Mouse (Mus musculus): ENCODE results near the gene Rbfox1. TPM values are rescaled to one million over a fixed set of nuclear protein-coding genes. Genes with fewer than 3 reads are reported as not detected.

The Rbfox1 gene
- polyA plus RNA-seq, 1 experiment from 2014 or later: 13.9 TPM

DNA sequence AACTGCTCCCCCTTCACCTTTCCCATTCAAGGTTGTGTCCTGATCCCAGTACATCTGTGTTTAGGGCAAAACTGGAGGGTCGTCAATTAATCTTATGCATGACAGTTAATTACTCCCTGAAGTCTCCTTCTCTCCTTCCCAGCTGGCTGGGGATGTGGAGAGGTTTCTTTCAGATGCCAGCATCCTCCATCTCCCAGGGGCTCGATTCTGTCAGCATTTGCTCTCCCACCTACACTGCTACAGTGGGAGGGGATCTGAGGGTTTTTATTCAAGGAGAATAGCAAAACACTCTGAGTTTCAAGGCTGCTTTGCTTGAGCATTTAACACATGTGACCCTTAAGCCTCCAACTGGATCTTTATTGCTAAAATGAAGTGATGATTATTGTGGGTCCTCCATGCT is 496.4 kb downstream of the Rbfox1 start:
- no peaks in the 10 kb centered on the region for H3K27me3 ChIP-seq (replicated peaks; ENCODE audit: control insufficient read depth, insufficient read depth, low read length)
- no peaks in the 10 kb centered on the region for H3K9me3 ChIP-seq (ENCODE audit: control insufficient read depth, low read length)
- H3K36me3 ChIP-seq (ENCODE audit: control insufficient read depth, insufficient read depth, low read length): no peaks in the 10 kb centered on the region
- H3K9ac ChIP-seq (ENCODE audit: low read depth, low read length): no peak overlapping the region
- no peak overlapping the region for H3K4me2 ChIP-seq (ENCODE audit: low read depth, low read length)
- no peaks in the 10 kb centered on the region for H3K4me1 ChIP-seq (ENCODE audit: control insufficient read depth, insufficient read depth, low read length)
- DNase-seq (ENCODE audit: low spot score) (no peak), ATAC-seq (ENCODE audit: low read depth) (no peak)
- 56% methylated on average over 2 of the region's 2 CpGs for WGBS
- no peak overlapping the region for H3K4me3 ChIP-seq (ENCODE audit: low read depth, low read length)
- H3K27ac ChIP-seq (replicated peaks; ENCODE audit: low read depth, low read length): no peak overlapping the region

DNA sequence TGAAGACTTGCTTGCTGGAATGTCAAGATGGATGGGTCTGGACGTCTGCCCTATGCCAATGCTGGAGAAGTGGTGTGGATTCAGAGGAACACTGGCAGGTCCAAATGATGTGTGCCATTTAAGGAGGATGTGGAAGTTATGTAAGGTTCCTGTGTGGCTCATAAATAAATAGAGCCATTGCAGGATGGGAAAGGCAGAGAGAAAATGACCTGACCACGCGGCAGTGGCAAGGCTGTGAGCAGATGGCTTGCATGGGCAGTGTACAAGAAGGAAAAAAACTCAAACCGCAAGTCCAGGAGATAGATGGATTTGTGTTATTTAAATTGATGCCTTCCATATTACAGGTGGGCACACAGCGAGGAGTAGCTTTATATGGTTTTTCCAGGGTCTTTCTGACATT is 497.6 kb downstream of the Rbfox1 start:
- Histone ChIP-seq H3K27ac (replicated peaks; ENCODE audit: low read depth, low read length) (no peak overlapping the region), H3K4me2 (ENCODE audit: low read depth, low read length) (no peak overlapping the region), H3K9ac (ENCODE audit: low read depth, low read length) (no peak overlapping the region), H3K27me3 (replicated peaks; ENCODE audit: control insufficient read depth, insufficient read depth, low read length) (no peaks in the 10 kb centered on the region), H3K9me3 (ENCODE audit: control insufficient read depth, low read length) (no peaks in the 10 kb centered on the region), H3K36me3 (ENCODE audit: control insufficient read depth, insufficient read depth, low read length) (no peaks in the 10 kb centered on the region), H3K4me3 (ENCODE audit: low read depth, low read length) (no peak overlapping the region), H3K4me1 (ENCODE audit: control insufficient read depth, insufficient read depth, low read length) (no peaks in the 10 kb centered on the region)
- ATAC-seq (ENCODE audit: low read depth) (no peak), DNase-seq (ENCODE audit: low spot score) (no peak)
- 88% methylated on average over 5 of the region's 5 CpGs for WGBS

DNA sequence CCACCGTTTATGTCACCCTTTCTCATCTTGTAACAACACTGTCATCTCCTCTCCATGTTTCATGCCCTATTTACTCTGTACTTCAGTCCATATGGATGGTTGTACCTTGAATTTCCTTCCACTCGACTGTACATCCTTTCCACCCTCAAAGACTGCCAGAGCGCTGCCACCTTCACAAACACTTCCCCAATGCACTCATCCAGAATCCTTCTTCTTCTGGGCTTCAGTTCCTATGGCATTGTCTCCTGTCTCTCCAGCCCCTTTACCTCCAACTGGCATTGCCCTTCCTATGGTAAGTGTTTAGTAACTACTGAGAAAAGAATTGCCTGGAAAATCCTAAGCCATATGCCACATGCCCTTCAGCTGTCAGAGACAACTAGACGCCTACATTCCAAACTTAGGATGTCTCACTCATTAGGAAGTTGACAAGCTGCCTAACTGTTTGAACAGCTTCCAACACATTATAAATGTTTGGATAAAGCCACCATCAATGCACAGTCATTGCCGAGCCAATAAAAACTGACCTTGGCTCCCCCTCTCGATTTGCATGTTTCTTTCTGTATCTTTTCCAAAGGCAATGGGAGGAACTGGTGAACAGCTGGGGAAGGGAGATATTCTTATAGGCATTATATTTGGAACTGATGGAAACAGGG is 505.2 kb downstream of the Rbfox1 start:
- no peak overlapping the region for H3K9ac ChIP-seq (ENCODE audit: low read depth, low read length)
- 80% methylated on average over 6 of the region's 6 CpGs for WGBS
- ATAC-seq (ENCODE audit: low read depth): no peak

DNA sequence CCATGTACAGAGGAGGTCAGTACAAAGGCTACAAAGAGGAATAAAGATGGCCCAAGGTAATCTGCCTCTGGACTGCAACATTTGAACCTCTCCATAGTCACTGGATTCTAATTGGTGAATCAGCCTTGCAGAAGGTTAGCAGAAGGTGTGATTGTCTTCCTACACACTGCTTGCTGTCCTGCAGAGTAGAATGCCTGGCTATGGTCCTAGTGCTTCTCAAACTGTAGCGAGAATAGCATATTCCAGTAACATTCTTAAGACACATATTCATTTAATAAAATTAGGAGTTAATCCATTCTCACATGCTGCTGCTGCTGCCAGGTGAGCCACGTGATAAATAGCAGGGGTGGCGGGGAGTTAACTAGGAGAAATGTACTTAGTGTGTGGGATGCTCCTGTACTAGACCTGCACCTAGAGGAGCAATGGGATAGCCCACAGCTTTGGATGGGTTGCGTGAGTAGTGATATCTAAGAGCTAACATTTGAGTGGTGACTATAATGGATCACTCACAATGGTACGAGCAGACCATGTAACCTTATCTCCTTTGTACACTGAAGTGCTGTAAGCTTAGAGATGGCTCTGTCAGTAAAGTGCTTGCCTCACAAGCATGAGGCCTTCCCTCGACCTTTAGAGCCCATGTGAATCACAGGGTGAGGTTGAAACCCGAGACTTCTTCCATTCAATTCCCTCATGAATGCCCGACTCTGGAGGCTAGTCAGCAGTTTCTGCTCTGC is 511.7 kb downstream of the Rbfox1 start:
- Histone ChIP-seq H3K36me3 (ENCODE audit: control insufficient read depth, insufficient read depth, low read length) (no peaks in the 10 kb centered on the region), H3K4me2 (ENCODE audit: low read depth, low read length) (no peak overlapping the region), H3K9ac (ENCODE audit: low read depth, low read length) (no peak overlapping the region), H3K27ac (replicated peaks; ENCODE audit: low read depth, low read length) (no peak overlapping the region), H3K27me3 (replicated peaks; ENCODE audit: control insufficient read depth, insufficient read depth, low read length) (no peaks in the 10 kb centered on the region), H3K4me1 (ENCODE audit: control insufficient read depth, insufficient read depth, low read length) (no peaks in the 10 kb centered on the region), H3K4me3 (ENCODE audit: low read depth, low read length) (no peak overlapping the region), H3K9me3 (ENCODE audit: control insufficient read depth, low read length) (no peaks in the 10 kb centered on the region)
- ATAC-seq (ENCODE audit: low read depth) (peak; percentile 57; the same call in 1 of the 2 replicates), DNase-seq (ENCODE audit: low spot score) (peak; percentile 28)
- 53% methylated on average over 8 of the region's 8 CpGs for WGBS

More for the DNA sequence above, 505.2 kb downstream of the Rbfox1 start:
- peak; percentile 5 for DNase-seq (ENCODE audit: low spot score)
- H3K4me2 ChIP-seq (ENCODE audit: low read depth, low read length): no peak overlapping the region
- H3K27ac ChIP-seq (replicated peaks; ENCODE audit: low read depth, low read length): no peak overlapping the region
- H3K36me3 ChIP-seq (ENCODE audit: control insufficient read depth, insufficient read depth, low read length): no peaks in the 10 kb centered on the region
- H3K4me1 ChIP-seq (ENCODE audit: control insufficient read depth, insufficient read depth, low read length): no peaks in the 10 kb centered on the region
- no peaks in the 10 kb centered on the region for H3K9me3 ChIP-seq (ENCODE audit: control insufficient read depth, low read length)
- H3K4me3 ChIP-seq (ENCODE audit: low read depth, low read length): no peak overlapping the region
- H3K27me3 ChIP-seq (replicated peaks; ENCODE audit: control insufficient read depth, insufficient read depth, low read length): no peaks in the 10 kb centered on the region

DNA sequence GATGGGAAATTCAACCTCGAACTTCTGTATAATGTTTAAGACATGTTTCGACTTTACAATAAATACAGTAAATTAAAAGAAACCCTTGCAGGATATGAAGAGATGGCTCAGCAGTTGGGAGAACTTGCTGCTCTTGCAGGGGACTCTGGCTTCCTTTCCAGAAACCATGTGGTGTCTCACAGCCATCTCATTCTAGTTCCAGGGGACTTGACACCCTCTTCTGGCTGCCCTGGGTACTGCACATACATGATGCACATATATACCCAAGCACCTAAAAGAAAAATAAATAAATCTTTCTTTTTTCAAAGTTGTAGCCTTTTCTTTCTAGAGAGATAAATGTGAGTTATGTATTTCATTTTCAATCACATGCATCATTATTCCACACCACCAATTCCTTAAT is 512.5 kb downstream of the Rbfox1 start:
- WGBS: 90% methylated on average over 2 of the region's 2 CpGs
- H3K9me3 ChIP-seq (ENCODE audit: control insufficient read depth, low read length): no peaks in the 10 kb centered on the region
- H3K27me3 ChIP-seq (replicated peaks; ENCODE audit: control insufficient read depth, insufficient read depth, low read length): no peaks in the 10 kb centered on the region
- H3K9ac ChIP-seq (ENCODE audit: low read depth, low read length): no peak overlapping the region
- DNase-seq (ENCODE audit: low spot score) (no peak), ATAC-seq (ENCODE audit: low read depth) (no peak)
- no peak overlapping the region for H3K4me2 ChIP-seq (ENCODE audit: low read depth, low read length)
- H3K4me1 ChIP-seq (ENCODE audit: control insufficient read depth, insufficient read depth, low read length): no peaks in the 10 kb centered on the region
- H3K36me3 ChIP-seq (ENCODE audit: control insufficient read depth, insufficient read depth, low read length): no peaks in the 10 kb centered on the region
- no peak overlapping the region for H3K4me3 ChIP-seq (ENCODE audit: low read depth, low read length)
- H3K27ac ChIP-seq (replicated peaks; ENCODE audit: low read depth, low read length): no peak overlapping the region

DNA sequence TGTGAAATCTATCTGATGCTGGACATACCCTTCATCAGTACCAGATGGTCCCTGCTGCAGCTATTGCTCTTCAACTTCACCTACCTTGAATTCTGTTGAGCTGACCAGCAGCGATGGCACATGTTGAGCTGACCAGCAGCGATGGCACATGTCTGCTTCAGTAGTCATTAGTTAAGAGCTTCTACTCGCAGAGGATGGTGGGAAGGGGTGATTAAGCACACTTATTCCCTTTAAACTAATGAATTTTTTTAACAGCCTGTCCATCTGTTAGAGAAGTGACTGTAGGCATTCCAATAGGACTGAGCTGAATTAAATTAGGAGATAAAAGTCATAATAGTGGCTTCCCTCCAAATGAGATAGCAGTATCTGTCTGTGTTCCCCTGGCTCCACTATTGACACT is 517.7 kb downstream of the Rbfox1 start:
- H3K4me1 ChIP-seq (ENCODE audit: control insufficient read depth, insufficient read depth, low read length): no peaks in the 10 kb centered on the region
- H3K27ac ChIP-seq (replicated peaks; ENCODE audit: low read depth, low read length): no peak overlapping the region
- DNase-seq (ENCODE audit: low spot score): no peak
- 89% methylated on average over 3 of the region's 3 CpGs for WGBS
- H3K9ac ChIP-seq (ENCODE audit: low read depth, low read length): no peak overlapping the region
- no peaks in the 10 kb centered on the region for H3K9me3 ChIP-seq (ENCODE audit: control insufficient read depth, low read length)
- no peak for ATAC-seq (ENCODE audit: low read depth)
- H3K4me2 ChIP-seq (ENCODE audit: low read depth, low read length): no peak overlapping the region
- H3K4me3 ChIP-seq (ENCODE audit: low read depth, low read length): no peak overlapping the region
- H3K36me3 ChIP-seq (ENCODE audit: control insufficient read depth, insufficient read depth, low read length): no peaks in the 10 kb centered on the region
- H3K27me3 ChIP-seq (replicated peaks; ENCODE audit: control insufficient read depth, insufficient read depth, low read length): no peaks in the 10 kb centered on the region

DNA sequence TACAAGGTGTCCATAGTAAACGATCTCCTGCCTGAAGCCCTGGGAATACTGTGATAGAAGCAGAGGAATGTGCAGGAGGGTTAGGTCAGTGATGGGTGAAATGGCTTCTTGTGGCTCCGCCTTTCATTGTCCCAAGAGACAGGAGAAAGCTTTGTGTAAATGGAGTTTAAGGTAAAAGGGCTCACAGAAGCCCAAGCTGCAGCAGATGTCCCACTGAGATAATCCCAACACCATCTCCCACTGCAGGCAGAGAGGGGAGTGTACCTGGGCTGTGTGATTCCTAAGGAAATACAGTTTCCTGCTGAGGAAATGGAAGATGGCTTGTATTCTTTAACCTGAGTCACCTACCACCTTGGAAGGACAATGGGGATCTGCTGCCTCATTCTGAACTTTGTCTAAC is 529.7 kb downstream of the Rbfox1 start:
- Histone ChIP-seq H3K27me3 (replicated peaks; ENCODE audit: control insufficient read depth, insufficient read depth, low read length) (no peaks in the 10 kb centered on the region), H3K9ac (ENCODE audit: low read depth, low read length) (no peak overlapping the region), H3K9me3 (ENCODE audit: control insufficient read depth, low read length) (no peaks in the 10 kb centered on the region), H3K4me2 (ENCODE audit: low read depth, low read length) (no peak overlapping the region), H3K4me1 (ENCODE audit: control insufficient read depth, insufficient read depth, low read length) (no peaks in the 10 kb centered on the region), H3K36me3 (ENCODE audit: control insufficient read depth, insufficient read depth, low read length) (no peaks in the 10 kb centered on the region), H3K27ac (replicated peaks; ENCODE audit: low read depth, low read length) (no peak overlapping the region), H3K4me3 (ENCODE audit: low read depth, low read length) (no peak overlapping the region)
- 30% methylated on average over 2 of the region's 2 CpGs for WGBS
- no peak for DNase-seq (ENCODE audit: low spot score)
- no peak for ATAC-seq (ENCODE audit: low read depth)

DNA sequence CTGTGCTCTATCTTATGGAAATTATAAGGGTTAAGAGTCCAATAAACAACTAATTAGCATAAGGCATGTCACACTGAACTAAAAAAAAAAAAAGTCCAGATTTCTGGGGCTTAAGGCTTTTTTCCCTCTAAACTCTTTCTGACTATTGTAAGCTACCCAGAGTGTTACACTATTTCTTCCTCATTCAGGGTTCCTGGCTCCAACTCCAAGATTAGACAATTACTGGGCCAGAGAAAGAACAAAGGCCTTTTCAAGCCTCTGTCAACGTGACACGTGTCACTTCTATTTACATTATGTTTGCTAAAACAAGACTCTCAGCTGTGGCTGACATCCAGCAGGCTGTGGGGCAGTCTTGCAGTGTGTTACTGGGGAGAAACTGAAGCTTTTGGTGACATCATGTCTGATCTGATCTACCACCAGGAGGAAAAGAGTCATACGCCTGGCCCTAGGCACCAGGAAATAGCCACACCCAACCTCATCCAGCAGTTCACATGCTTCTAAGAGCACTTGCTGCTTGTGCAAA is 536.5 kb downstream of the Rbfox1 start:
- Histone ChIP-seq H3K36me3 (ENCODE audit: control insufficient read depth, insufficient read depth, low read length) (no peaks in the 10 kb centered on the region), H3K27ac (replicated peaks; ENCODE audit: low read depth, low read length) (no peak overlapping the region), H3K9me3 (ENCODE audit: control insufficient read depth, low read length) (no peaks in the 10 kb centered on the region), H3K4me2 (ENCODE audit: low read depth, low read length) (no peak overlapping the region), H3K4me1 (ENCODE audit: control insufficient read depth, insufficient read depth, low read length) (no peaks in the 10 kb centered on the region), H3K27me3 (replicated peaks; ENCODE audit: control insufficient read depth, insufficient read depth, low read length) (no peaks in the 10 kb centered on the region), H3K4me3 (ENCODE audit: low read depth, low read length) (no peak overlapping the region), H3K9ac (ENCODE audit: low read depth, low read length) (no peak overlapping the region)
- ATAC-seq (ENCODE audit: low read depth): no peak
- no peak for DNase-seq (ENCODE audit: low spot score)
- 66% methylated on average over 3 of the region's 3 CpGs for WGBS

Data from embryonic facial prominence, embryonic 14.5 days (tissue).